8 mouse cellular contexts compared by ENCODE assay signal in the genomic region with DNA sequence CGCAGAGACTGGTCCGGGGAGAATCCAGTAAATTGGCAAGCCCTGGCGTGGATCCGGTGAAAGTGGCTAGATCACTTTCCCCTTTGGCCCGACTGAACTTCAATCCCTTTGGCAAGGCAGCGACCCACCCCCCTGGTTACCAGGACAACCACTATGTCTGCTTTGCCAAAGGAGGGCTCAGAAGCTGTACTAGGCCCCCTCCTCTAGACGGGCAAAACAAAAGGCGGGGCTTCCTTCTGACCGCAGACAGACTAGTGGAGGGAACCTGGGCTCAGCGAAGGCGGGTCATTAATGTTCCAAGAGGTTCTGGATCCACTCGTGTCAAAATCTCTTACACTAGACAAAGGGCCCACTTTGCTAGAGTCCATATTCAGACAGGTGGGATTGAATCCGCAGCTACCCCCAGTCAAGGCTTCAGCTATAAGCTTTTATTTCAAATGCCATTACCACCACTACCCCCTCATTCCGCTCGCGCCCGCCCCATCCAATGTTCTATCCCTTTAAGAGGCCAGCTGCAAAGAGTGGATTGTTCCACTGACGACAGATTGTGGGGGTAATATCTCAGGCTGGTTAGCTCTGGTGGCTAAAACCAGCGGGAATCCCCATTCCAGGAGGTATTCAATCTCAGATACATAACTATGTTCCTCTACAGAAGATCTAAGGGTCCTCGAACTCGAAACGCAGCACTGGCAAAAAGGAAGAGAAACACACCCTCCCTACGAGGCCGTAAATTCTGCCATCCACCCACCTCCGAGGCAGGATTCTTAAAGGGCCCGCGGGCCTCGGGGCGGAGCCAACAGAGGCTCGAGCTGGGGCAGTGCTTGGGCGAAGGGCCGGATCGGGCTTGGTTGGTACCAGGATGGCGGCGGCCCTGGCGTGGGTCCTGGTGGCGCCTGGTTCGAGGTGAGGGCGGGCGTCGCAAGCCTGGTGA. TPM values are rescaled to one million over a fixed set of nuclear protein-coding genes. Genes with fewer than 3 reads are reported as not detected.
A peak's percentile ranks its signal among the peaks of the same experiment; 100 is the strongest.
DNase-seq lines count a peak whose midpoint lies in the region; ATAC-seq and TF ChIP-seq lines count a peak whose summit lies in the region.

No protein-coding gene starts in this region.

- peaks cover 5% of the 10 kb centered on the region for H3K79me2 ChIP-seq in CH12.LX (replicated peaks; ENCODE audit: control insufficient read depth, extremely low read depth, insufficient read depth, poor library complexity, severe bottlenecking)

- peak overlapping the region; percentile 79 for H3K9ac ChIP-seq in CH12.LX (ENCODE audit: insufficient read depth, low read depth)
- peak overlapping the region; percentile 94 for H3K9ac ChIP-seq in forebrain, embryonic 11.5 days (ENCODE audit: low read length)
- H3K9ac ChIP-seq in heart, embryonic 16.5 days (ENCODE audit: low read length): peak overlapping the region; percentile 94
- H3K9ac ChIP-seq in liver, postnatal 0 days (replicated peaks): peak overlapping the region; percentile 86
- peak overlapping the region; percentile 92 for H3K9ac ChIP-seq in neural tube, embryonic 13.5 days
- peak overlapping the region; percentile 82 for H3K9ac ChIP-seq in stomach, postnatal 0 days (ENCODE audit: low read length)

- peaks cover 39 to 61% of the 10 kb centered on the region in 2 experiments for H3K36me3 ChIP-seq in CH12.LX (replicated peaks in 1 of 2; ENCODE audit: control insufficient read depth in 1 of 2, insufficient read depth in 1 of 2, low read length in 1 of 2)
- peaks cover 19% of the 10 kb centered on the region for H3K36me3 ChIP-seq in forebrain, embryonic 11.5 days (ENCODE audit: control insufficient read depth, insufficient read depth, low read length)
- peaks cover 15% of the 10 kb centered on the region for H3K36me3 ChIP-seq in heart, embryonic 16.5 days (ENCODE audit: control insufficient read depth, insufficient read depth)
- peaks cover 18% of the 10 kb centered on the region for H3K36me3 ChIP-seq in liver, postnatal 0 days (replicated peaks; ENCODE audit: insufficient read depth, low read length)
- H3K36me3 ChIP-seq in neural tube, embryonic 13.5 days: peaks cover 58% of the 10 kb centered on the region
- peaks cover 6% of the 10 kb centered on the region; the same call in 1 of the 2 replicates for H3K36me3 ChIP-seq in stomach, postnatal 0 days (ENCODE audit: control insufficient read depth, insufficient read depth, low read length)

- in situ Hi-C loops in CH12.LX (cut with MboI; ENCODE audit: low pct_ligation_motif_present, low pct_unique_long_range_greater_than_20kb, low sequenced_read_pairs): no loop called here

- H3K4me2 ChIP-seq in CH12.LX (ENCODE audit: insufficient read depth, low read depth, poor library complexity, severe bottlenecking): peak overlapping the region; percentile 86
- H3K4me2 ChIP-seq in forebrain, embryonic 11.5 days (ENCODE audit: low read depth, low read length, severe bottlenecking): peak overlapping the region; percentile 81
- peak overlapping the region; percentile 75 for H3K4me2 ChIP-seq in heart, embryonic 16.5 days (ENCODE audit: low read depth, low read length)
- H3K4me2 ChIP-seq in liver, postnatal 0 days (ENCODE audit: low read depth, low read length): peak overlapping the region; percentile 90
- peak overlapping the region; percentile 96 for H3K4me2 ChIP-seq in neural tube, embryonic 13.5 days
- H3K4me2 ChIP-seq in stomach, postnatal 0 days (replicated peaks; ENCODE audit: low read depth): peak overlapping the region; percentile 71

- peak; percentile 84 for DNase-seq in CH12.LX (ENCODE audit: extremely low read depth)
- DNase-seq in c-Kit-positive CD71-positive TER-119-negative erythroid progenitor cells, embryonic 14.5 days (ENCODE audit: low read depth): peak; percentile 85
- peak; percentile 91 for DNase-seq in forebrain, embryonic 11.5 days (ENCODE audit: low spot score)
- peak; percentile 89 to 95 for DNase-seq in kidney, postnatal 25 days
- peak; percentile 89 for DNase-seq in liver, postnatal 0 days
- peak; percentile 90 for DNase-seq in stomach, postnatal 0 days (ENCODE audit: low spot score)

- WGBS in forebrain, embryonic 11.5 days: under 1% methylated on average over 41 of the region's 41 CpGs
- WGBS in heart, embryonic 16.5 days: under 1% methylated on average over 41 of the region's 41 CpGs
- 0% methylated on average over 40 of the region's 41 CpGs for WGBS in liver, postnatal 0 days (ENCODE audit: insufficient replicate concordance)
- under 1% methylated on average over 41 of the region's 41 CpGs for WGBS in neural tube, embryonic 13.5 days
- under 1% methylated on average over 40 of the region's 41 CpGs for WGBS in stomach, postnatal 0 days

- peaks cover 23 to 54% of the 10 kb centered on the region in 2 experiments for H3K4me1 ChIP-seq in CH12.LX (ENCODE audit: control insufficient read depth in 1 of 2, insufficient read depth in 2 of 2)
- H3K4me1 ChIP-seq in forebrain, embryonic 11.5 days (replicated peaks; ENCODE audit: control insufficient read depth, insufficient read depth, low read length): peaks cover 26% of the 10 kb centered on the region
- peaks cover 41% of the 10 kb centered on the region for H3K4me1 ChIP-seq in heart, embryonic 16.5 days (ENCODE audit: control insufficient read depth, insufficient read depth, low read length)
- H3K4me1 ChIP-seq in liver, postnatal 0 days (ENCODE audit: insufficient read depth): peaks cover 71% of the 10 kb centered on the region
- peaks cover 68% of the 10 kb centered on the region for H3K4me1 ChIP-seq in neural tube, embryonic 13.5 days (replicated peaks)
- peaks cover 17% of the 10 kb centered on the region for H3K4me1 ChIP-seq in stomach, postnatal 0 days (replicated peaks; ENCODE audit: control insufficient read depth, insufficient read depth)

- TF ChIP-seq POLR2A in CH12.LX (IDR thresholded peaks at IDR 0.05; ENCODE audit: low read depth, low read length): peak; percentile 73

- no peak for TF ChIP-seq EP300 in CH12.LX (IDR thresholded peaks at IDR 0.05; ENCODE audit: low read length)
- TF ChIP-seq EP300 in liver, postnatal 0 days (IDR thresholded peaks at IDR 0.05; ENCODE audit: low read depth): peak; percentile 78
- TF ChIP-seq EP300 in stomach, postnatal 0 days (optimal IDR thresholded peaks at IDR 0.05): peak; percentile 93

- dilution Hi-C loops in CH12.LX (cut with MboI; ENCODE audit: extremely low pct_ligation_motif_present, extremely low pct_unique_long_range_greater_than_20kb, low sequenced_read_pairs): no loop called here

- no peak for TF ChIP-seq RAD21 in CH12.LX (IDR thresholded peaks at IDR 0.05; ENCODE audit: low read depth, low read length)

- H3K4me3 ChIP-seq in CH12.LX (replicated peaks in 1 of 3; ENCODE audit: low read depth in 2 of 3, low read length in 2 of 3, poor library complexity in 1 of 3): peak overlapping the region; percentile 80 to 83 (median 80)
- peak overlapping the region; percentile 79 for H3K4me3 ChIP-seq in forebrain, embryonic 11.5 days (ENCODE audit: low read depth, low read length)
- peak overlapping the region; percentile 87 for H3K4me3 ChIP-seq in heart, embryonic 16.5 days (ENCODE audit: low read length)
- peak overlapping the region; percentile 94 for H3K4me3 ChIP-seq in liver, postnatal 0 days (ENCODE audit: low read depth, low read length)
- H3K4me3 ChIP-seq in neural tube, embryonic 13.5 days: peak overlapping the region; percentile 85
- H3K4me3 ChIP-seq in stomach, postnatal 0 days (ENCODE audit: low read depth, low read length): peak overlapping the region; percentile 76

- no peaks in the 10 kb centered on the region for H3K9me3 ChIP-seq in CH12.LX (replicated peaks; ENCODE audit: low read length)
- H3K9me3 ChIP-seq in forebrain, embryonic 11.5 days (ENCODE audit: control insufficient read depth, low read length): no peaks in the 10 kb centered on the region; the same call in 1 of the 2 replicates
- no peaks in the 10 kb centered on the region for H3K9me3 ChIP-seq in heart, embryonic 16.5 days (replicated peaks; ENCODE audit: control insufficient read depth, low read length)
- H3K9me3 ChIP-seq in liver, postnatal 0 days (ENCODE audit: low read length): no peaks in the 10 kb centered on the region
- H3K9me3 ChIP-seq in neural tube, embryonic 13.5 days: no peaks in the 10 kb centered on the region
- H3K9me3 ChIP-seq in stomach, postnatal 0 days (ENCODE audit: control insufficient read depth, low read length): no peaks in the 10 kb centered on the region

- H3K27ac ChIP-seq in CH12.LX (ENCODE audit: insufficient read depth, low read depth): no peak overlapping the region
- peak overlapping the region; percentile 81 for H3K27ac ChIP-seq in forebrain, embryonic 11.5 days (ENCODE audit: low read depth, low read length)
- peak overlapping the region; percentile 93 for H3K27ac ChIP-seq in heart, embryonic 16.5 days (ENCODE audit: low read length)
- H3K27ac ChIP-seq in liver, postnatal 0 days (ENCODE audit: low read depth): peak overlapping the region; percentile 87
- H3K27ac ChIP-seq in neural tube, embryonic 13.5 days (replicated peaks): peak overlapping the region; percentile 84
- H3K27ac ChIP-seq in stomach, postnatal 0 days (replicated peaks): peak overlapping the region; percentile 86

- no peak for TF ChIP-seq CTCF in CH12.LX (conservative IDR thresholded peaks at IDR 0.05 in 1 of 2, IDR thresholded peaks at IDR 0.05 in 1 of 2; ENCODE audit: low read depth in 2 of 2, low read length in 2 of 2)
- TF ChIP-seq CTCF in liver, postnatal 0 days (IDR thresholded peaks at IDR 0.05; ENCODE audit: low read depth): no peak
- TF ChIP-seq CTCF in stomach, postnatal 0 days (IDR thresholded peaks at IDR 0.05; ENCODE audit: low read depth): no peak

- ATAC-seq in forebrain, embryonic 11.5 days (replicated peaks; ENCODE audit: low FRiP score): peak; percentile 88
- peak; percentile 79 for ATAC-seq in heart, embryonic 16.5 days (replicated peaks; ENCODE audit: extremely low read depth, insufficient read depth, low FRiP score)
- ATAC-seq in liver, postnatal 0 days: peak; percentile 83
- peak; percentile 92 for ATAC-seq in neural tube, embryonic 13.5 days (ENCODE audit: low read depth)
- ATAC-seq in stomach, postnatal 0 days (ENCODE audit: low FRiP score, low TSS enrichment): peak; percentile 79

- H3K27me3 ChIP-seq in CH12.LX (replicated peaks): no peaks in the 10 kb centered on the region
- H3K27me3 ChIP-seq in forebrain, embryonic 11.5 days (ENCODE audit: control insufficient read depth, insufficient read depth, low read length): no peaks in the 10 kb centered on the region
- H3K27me3 ChIP-seq in heart, embryonic 16.5 days (ENCODE audit: control insufficient read depth, insufficient read depth, low read length): no peaks in the 10 kb centered on the region
- H3K27me3 ChIP-seq in liver, postnatal 0 days (ENCODE audit: insufficient read depth, low read length): no peaks in the 10 kb centered on the region
- H3K27me3 ChIP-seq in neural tube, embryonic 13.5 days: no peaks in the 10 kb centered on the region
- no peaks in the 10 kb centered on the region for H3K27me3 ChIP-seq in stomach, postnatal 0 days (ENCODE audit: control insufficient read depth, insufficient read depth, low read length)

RNA-seq across cellular contexts. Expression of gene Hyal2, which starts 0.9 kb away (rescaled TPM):
- total RNA-seq in CH12.LX (2012; rRNA removed): 26.8 and 31.8 TPM in 2 replicates
- total RNA-seq in CH12.LX (2014; rRNA removed): 14.6 and 16.4 TPM in 2 replicates
- polyA plus RNA-seq in CH12.LX (2012; ENCODE audit: insufficient read length, low read depth): 23.0 and 30.9 TPM in 2 replicates
- 129 and 139 TPM in 2 replicates for polyA plus RNA-seq in forebrain, embryonic 11.5 days (2014; fragmentation: Nextera tagmentation; extraction: Ambion mirVana)
- 87.4 and 87.7 TPM in 2 replicates for polyA plus RNA-seq in heart, embryonic 16.5 days (2015; fragmentation: Nextera tagmentation; extraction: Ambion mirVana)
- polyA plus RNA-seq in liver, postnatal 0 days (2015; fragmentation: Nextera tagmentation; extraction: Ambion mirVana): 53.9 and 54.5 TPM in 2 replicates
- polyA plus RNA-seq in neural tube, embryonic 13.5 days (2015; fragmentation: Nextera tagmentation; extraction: Ambion mirVana): 76.8 and 77.5 TPM in 2 replicates
- 49.6 and 50.4 TPM in 2 replicates for polyA plus RNA-seq in stomach, postnatal 0 days (2015; fragmentation: Nextera tagmentation; extraction: Ambion mirVana)

RNA-seq across cellular contexts. Expression of gene Tusc2, which starts 5.5 kb away (rescaled TPM):
- total RNA-seq in CH12.LX (2012; rRNA removed) (23.0 and 31.5 TPM in 2 replicates), CH12.LX (2014; rRNA removed) (30.8 and 33.3 TPM in 2 replicates)
- polyA plus RNA-seq in CH12.LX (2012; ENCODE audit: insufficient read length, low read depth): 39.1 and 39.2 TPM in 2 replicates
- 81.9 and 93.0 TPM in 2 replicates for polyA plus RNA-seq in forebrain, embryonic 11.5 days (2014; fragmentation: Nextera tagmentation; extraction: Ambion mirVana)
- polyA plus RNA-seq in heart, embryonic 16.5 days (2015; fragmentation: Nextera tagmentation; extraction: Ambion mirVana): 44.3 and 44.7 TPM in 2 replicates
- polyA plus RNA-seq in liver, postnatal 0 days (2015; fragmentation: Nextera tagmentation; extraction: Ambion mirVana): 34.3 and 35.9 TPM in 2 replicates
- polyA plus RNA-seq in neural tube, embryonic 13.5 days (2015; fragmentation: Nextera tagmentation; extraction: Ambion mirVana): 95.3 and 114 TPM in 2 replicates
- 44.9 and 48.7 TPM in 2 replicates for polyA plus RNA-seq in stomach, postnatal 0 days (2015; fragmentation: Nextera tagmentation; extraction: Ambion mirVana)

RNA-seq across cellular contexts. Expression of gene Hyal1, which starts 8.1 kb away (rescaled TPM):
- total RNA-seq in CH12.LX (2012; rRNA removed): 0.38 and 0.59 TPM in 2 replicates
- total RNA-seq in CH12.LX (2014; rRNA removed): 0.16 TPM in 1 of 2 replicates, not detected in the other
- polyA plus RNA-seq in CH12.LX (2012; ENCODE audit: insufficient read length, low read depth): 0.40 and 0.82 TPM in 2 replicates
- polyA plus RNA-seq in forebrain, embryonic 11.5 days (2014; fragmentation: Nextera tagmentation; extraction: Ambion mirVana): 6.0 and 6.2 TPM in 2 replicates
- 7.5 and 8.4 TPM in 2 replicates for polyA plus RNA-seq in heart, embryonic 16.5 days (2015; fragmentation: Nextera tagmentation; extraction: Ambion mirVana)
- 2.5 and 3.3 TPM in 2 replicates for polyA plus RNA-seq in liver, postnatal 0 days (2015; fragmentation: Nextera tagmentation; extraction: Ambion mirVana)
- 8.2 and 8.5 TPM in 2 replicates for polyA plus RNA-seq in neural tube, embryonic 13.5 days (2015; fragmentation: Nextera tagmentation; extraction: Ambion mirVana)
- polyA plus RNA-seq in stomach, postnatal 0 days (2015; fragmentation: Nextera tagmentation; extraction: Ambion mirVana): 7.2 and 8.0 TPM in 2 replicates

RNA-seq across cellular contexts. Expression of gene Naa80, which starts 10.1 kb away (rescaled TPM):
- total RNA-seq in CH12.LX (2012; rRNA removed): 4.4 and 4.8 TPM in 2 replicates
- 0.70 and 1.7 TPM in 2 replicates for total RNA-seq in CH12.LX (2014; rRNA removed)
- polyA plus RNA-seq in CH12.LX (2012; ENCODE audit: insufficient read length, low read depth): 5.5 and 9.3 TPM in 2 replicates
- polyA plus RNA-seq in forebrain, embryonic 11.5 days (2014; fragmentation: Nextera tagmentation; extraction: Ambion mirVana): 11.3 and 15.2 TPM in 2 replicates
- 15.1 and 19.2 TPM in 2 replicates for polyA plus RNA-seq in heart, embryonic 16.5 days (2015; fragmentation: Nextera tagmentation; extraction: Ambion mirVana)
- 10.4 and 11.6 TPM in 2 replicates for polyA plus RNA-seq in liver, postnatal 0 days (2015; fragmentation: Nextera tagmentation; extraction: Ambion mirVana)
- 15.9 and 19.0 TPM in 2 replicates for polyA plus RNA-seq in neural tube, embryonic 13.5 days (2015; fragmentation: Nextera tagmentation; extraction: Ambion mirVana)
- polyA plus RNA-seq in stomach, postnatal 0 days (2015; fragmentation: Nextera tagmentation; extraction: Ambion mirVana): 13.3 and 14.7 TPM in 2 replicates

RNA-seq across cellular contexts. Expression of gene Hyal3, which starts 12.0 kb away (rescaled TPM):
- total RNA-seq in CH12.LX (2012; rRNA removed) (0.13 TPM in 1 of 2 replicates, not detected in the other), CH12.LX (2014; rRNA removed) (0.12 TPM in 1 of 2 replicates, not detected in the other)
- 0.14 and 0.21 TPM in 2 replicates for polyA plus RNA-seq in CH12.LX (2012; ENCODE audit: insufficient read length, low read depth)
- 0.39 TPM in 1 of 2 replicates, not detected in the other for polyA plus RNA-seq in forebrain, embryonic 11.5 days (2014; fragmentation: Nextera tagmentation; extraction: Ambion mirVana)
- polyA plus RNA-seq in heart, embryonic 16.5 days (2015; fragmentation: Nextera tagmentation; extraction: Ambion mirVana): 0.54 and 0.69 TPM in 2 replicates
- polyA plus RNA-seq in liver, postnatal 0 days (2015; fragmentation: Nextera tagmentation; extraction: Ambion mirVana): 0.65 and 0.86 TPM in 2 replicates
- 1.9 and 2.0 TPM in 2 replicates for polyA plus RNA-seq in neural tube, embryonic 13.5 days (2015; fragmentation: Nextera tagmentation; extraction: Ambion mirVana)
- 1.3 and 1.4 TPM in 2 replicates for polyA plus RNA-seq in stomach, postnatal 0 days (2015; fragmentation: Nextera tagmentation; extraction: Ambion mirVana)
